Mouse (Mus musculus): ENCODE results near the gene Rubcn. TPM values are rescaled to one million over a fixed set of nuclear protein-coding genes. Genes with fewer than 3 reads are reported as not detected.

The Rubcn gene
- polyA plus RNA-seq (2012; rRNA removed) = 4.3 and 4.8 TPM in 2 replicates

DNA sequence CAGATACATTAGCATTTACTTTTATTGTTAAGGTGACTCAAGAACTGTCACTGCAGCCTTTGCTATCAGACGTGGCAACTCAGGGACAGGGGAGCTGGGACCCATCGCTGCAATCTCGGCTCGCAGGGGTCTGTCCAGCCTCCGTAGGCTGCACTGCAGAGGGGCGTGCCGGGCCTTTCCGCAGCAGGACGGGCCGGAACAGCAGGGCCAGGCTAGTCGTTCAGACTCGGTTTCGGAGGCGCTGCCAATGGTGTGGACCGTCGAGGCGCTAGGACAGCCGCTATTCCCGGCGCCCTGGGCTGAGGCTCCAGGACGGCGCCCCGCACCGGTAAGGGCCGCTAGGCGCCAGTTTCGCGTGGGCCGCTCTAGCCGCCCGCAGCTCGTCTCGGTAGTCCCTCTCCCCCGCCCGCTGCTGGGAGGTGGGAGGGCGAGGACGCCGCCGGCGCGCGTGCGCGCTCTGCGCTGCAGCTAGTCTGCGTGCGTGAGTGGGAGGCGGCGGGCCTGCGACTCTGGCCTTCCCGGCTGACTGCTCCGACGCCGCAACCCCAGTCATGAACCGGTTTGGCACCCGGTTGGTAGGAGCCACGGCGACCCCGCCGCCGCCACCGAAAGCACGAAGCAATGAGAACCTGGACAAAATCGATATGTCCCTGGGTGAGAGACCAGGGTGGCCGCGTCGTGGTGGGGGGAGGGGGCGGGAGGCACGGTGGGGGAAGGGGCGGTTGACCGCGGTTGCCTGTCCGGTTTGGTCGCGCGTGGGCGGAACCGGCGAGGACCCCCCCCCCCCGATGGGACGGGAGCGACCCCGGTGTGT lies at the start of gene Rubcn, which contains the start of gene Fyttd1:
Rubcn (minus strand) TSS at position 424 of the 814 bp plus-strand sequence.
Fyttd1 (plus strand) TSS at position 158 of the 814 bp plus-strand sequence.

DNA sequence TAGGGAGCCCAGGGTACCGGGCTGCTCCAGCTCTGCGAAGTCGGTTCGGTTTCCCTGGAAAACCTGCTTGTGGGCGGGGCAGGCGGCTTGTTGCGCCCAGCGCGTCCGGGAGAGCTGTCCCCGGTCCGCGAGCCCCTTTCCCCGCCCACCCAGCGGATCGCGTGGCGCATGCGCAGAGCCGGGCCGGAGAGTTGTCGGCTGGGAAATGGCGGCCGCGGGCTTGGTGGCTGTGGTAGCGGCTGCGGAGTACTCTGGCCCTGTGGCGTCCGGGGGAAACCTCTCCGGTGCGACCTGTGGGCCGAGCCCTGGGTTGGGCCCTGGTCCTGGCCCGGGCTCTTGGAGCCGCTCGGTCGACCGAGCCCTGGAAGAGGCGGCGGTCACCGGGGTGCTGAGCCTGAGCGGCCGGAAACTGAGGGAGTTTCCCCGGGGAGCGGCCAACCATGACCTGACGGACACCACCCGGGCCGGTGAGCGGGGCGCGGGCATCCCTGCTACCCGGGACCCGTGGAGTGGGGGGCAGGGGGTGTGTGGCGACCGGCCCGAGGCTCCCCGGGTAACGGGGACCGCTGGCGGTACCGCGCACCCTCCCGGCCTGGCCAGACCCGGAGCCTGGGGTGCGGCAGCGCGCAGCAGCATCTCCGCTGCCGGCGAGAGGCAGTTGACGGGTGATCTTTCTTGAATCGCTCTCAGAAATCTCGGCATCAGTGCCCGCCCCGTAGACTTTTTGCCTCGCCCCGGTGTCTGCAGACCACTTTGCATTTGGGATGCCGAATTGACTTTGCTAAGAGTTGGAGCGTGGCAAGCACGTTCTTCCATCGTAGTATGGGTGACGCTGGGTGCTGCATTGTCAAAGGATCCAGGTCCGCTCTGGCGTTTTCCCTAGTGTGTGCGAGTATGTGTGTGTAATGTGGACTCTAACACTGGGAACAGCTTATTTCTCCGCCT lies 36.6 kb upstream of the Rubcn start, which contains the start of gene Lrch3:
Lrch3 (plus strand) TSS at position 164 of the 945 bp plus-strand sequence.

DNA sequence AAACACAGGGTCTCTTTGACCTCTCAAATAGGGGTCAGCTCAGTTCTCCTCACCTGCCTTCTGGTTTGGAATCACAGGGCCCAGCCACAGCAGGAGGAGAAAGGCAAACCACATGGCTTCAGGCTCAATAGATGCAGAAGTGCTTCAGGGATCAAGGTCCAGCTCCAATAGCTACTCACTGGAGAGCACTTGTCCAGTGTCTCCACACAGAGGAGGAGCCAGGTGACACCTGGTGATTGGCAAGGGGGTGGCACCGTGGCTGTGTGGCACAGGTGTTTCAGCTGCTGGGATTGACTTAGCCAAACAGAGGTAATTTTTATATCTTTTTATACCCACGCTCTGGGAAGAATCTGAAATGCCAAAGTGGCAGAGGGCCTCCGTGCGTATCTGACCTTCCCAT lies 67.2 kb downstream of the Rubcn start, which contains the start of gene Smbd1:
Smbd1 (minus strand) TSS at position 157 of the 400 bp plus-strand sequence.

DNA sequence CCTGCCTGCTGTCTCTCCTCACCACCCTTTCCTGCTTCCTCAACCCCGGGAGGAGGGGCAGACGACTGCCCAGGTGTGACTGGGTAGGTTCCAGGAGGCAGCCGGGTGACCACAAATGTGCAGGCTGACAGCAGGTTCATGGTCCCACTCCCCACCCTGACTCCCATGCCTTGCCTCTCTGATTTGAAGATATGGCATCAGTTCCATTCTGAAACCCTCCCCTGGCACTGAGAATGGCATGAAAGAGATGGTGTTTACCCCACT lies 80.2 kb downstream of the Rubcn start, which contains the start of gene Muc20:
Muc20 (minus strand) TSS at position 10 of the 264 bp plus-strand sequence.

Other genes starting within 250 kb of the Rubcn start
- gene Tnk2, start 233.9 kb downstream of the Rubcn start, polyA plus RNA-seq (2012; rRNA removed) = 12.2 and 14.2 TPM in 2 replicates
- gene Muc4, start 141.9 kb downstream of the Rubcn start, polyA plus RNA-seq (2012; rRNA removed) = 0.35 and 0.60 TPM in 2 replicates
- gene Muc20, start 80.3 kb downstream of the Rubcn start, polyA plus RNA-seq (2012; rRNA removed) = 0.01 TPM in 1 of 2 replicates, not detected in the other
- gene Smbd1, start 67.3 kb downstream of the Rubcn start, polyA plus RNA-seq (2012; rRNA removed) = 0.12 TPM in 1 of 2 replicates, not detected in the other
- 9.5 and 11.0 TPM in 2 replicates for gene Fyttd1, start 266 bp downstream of the Rubcn start, polyA plus RNA-seq (2012; rRNA removed)
- 6.4 and 7.4 TPM in 2 replicates for gene Lrch3, start 36.3 kb upstream of the Rubcn start, polyA plus RNA-seq (2012; rRNA removed)
- gene Iqcg, start 178.5 kb upstream of the Rubcn start, polyA plus RNA-seq (2012; rRNA removed) = 0.14 and 0.18 TPM in 2 replicates
- 1,006 and 1,009 TPM in 2 replicates for gene Rpl35a, start 178.7 kb upstream of the Rubcn start, polyA plus RNA-seq (2012; rRNA removed)
- gene Lmln, start 184.8 kb upstream of the Rubcn start, polyA plus RNA-seq (2012; rRNA removed) = 0.76 and 0.92 TPM in 2 replicates

Measured in liver, embryonic 14 days (tissue).